Mouse (Mus musculus): ENCODE results near the gene Pfkp.

GRCm38 (mm10) chr13:6636520-6636919 lies 12.1 kb downstream of the Pfkp start:
- TF ChIP-seq HCFC1 (IDR thresholded peaks at IDR 0.05; ENCODE audit: borderline replicate concordance, insufficient read depth, low read length) (no peak), ZC3H11A (IDR thresholded peaks at IDR 0.05; ENCODE audit: borderline replicate concordance, low read depth, low read length) (no peak), CHD2 (IDR thresholded peaks at IDR 0.05; ENCODE audit: low read depth, low read length) (no peak), MAFK (IDR thresholded peaks at IDR 0.05; ENCODE audit: insufficient read depth, low read depth, low read length) (no peak)
